Mouse (Mus musculus) heart, postnatal 0 days (tissue): Measurements from ENCODE around the gene Zc3hav1. TPM values are rescaled to one million over a fixed set of nuclear protein-coding genes. Genes with fewer than 3 reads are reported as not detected.

Source experiments
- ATAC-seq: fragments of 200-750 bp; cut with Nextera tagmentation; 2 replicates; pipeline ENCODE4 v1.8.0; 2017; ENCODE audit warnings: low read depth, moderate number of reproducible peaks, moderate library complexity; ENCODE audit not compliant: insufficient read depth
- DNase-seq: peaks from one replicate; pipeline ENCODE4 v3.0.0-alpha.2; 2016; ENCODE audit warnings: low spot score
- H3K27ac ChIP-seq: fragments of 300-500 bp; sonication (generic); 2 replicates; pipeline ENCODE4 v1.5.1; 2014; ENCODE audit warnings: low read depth, mild to moderate bottlenecking
- H3K27me3 ChIP-seq: fragments of 300-500 bp; sonication (generic); 2 replicates; pipeline ENCODE4 v1.6.1; 2014; ENCODE audit warnings: low read length, mixed read lengths; ENCODE audit not compliant: control insufficient read depth, insufficient read depth
- H3K36me3 ChIP-seq: fragments of 300-500 bp; sonication (generic); replicated peaks from 2 replicates; pipeline ENCODE4 v1.6.1; 2014; ENCODE audit warnings: low read length, mixed read lengths; ENCODE audit not compliant: control insufficient read depth, insufficient read depth
- H3K4me1 ChIP-seq: fragments of 300-500 bp; sonication (generic); 2 replicates; pipeline ENCODE4 v1.6.1; 2014; ENCODE audit warnings: antibody characterized with exemption; ENCODE audit not compliant: control insufficient read depth, insufficient read depth
- H3K4me2 ChIP-seq: fragments of 300-500 bp; sonication (generic); 2 replicates; pipeline ENCODE4 v1.6.1; 2014; ENCODE audit warnings: low read depth, mild to moderate bottlenecking, low read length, moderate library complexity
- H3K4me3 ChIP-seq: fragments of 300-500 bp; sonication (generic); 2 replicates; pipeline ENCODE4 v1.5.1; 2014; ENCODE audit warnings: low read depth, low read length
- H3K9ac ChIP-seq: fragments of 300-500 bp; sonication (generic); replicated peaks from 2 replicates; pipeline ENCODE4 v1.6.1; 2014; ENCODE audit warnings: low read depth, low read length, mixed read lengths
- H3K9me3 ChIP-seq: fragments of 300-500 bp; sonication (generic); replicated peaks from 2 replicates; pipeline ENCODE4 v1.6.1; 2016; ENCODE audit warnings: low read length; ENCODE audit not compliant: control insufficient read depth
- CTCF ChIP-seq: IDR thresholded peaks from 2 replicates; pipeline ENCODE4 v1.5.1; 2016; ENCODE audit warnings: antibody characterized with exemption, control low read depth, low read depth
- EP300 ChIP-seq: IDR thresholded peaks from 2 replicates; pipeline ENCODE4 v1.6.1; 2016; ENCODE audit warnings: antibody characterized with exemption, low read depth
- whole genome bisulfite sequencing: fragments of 180-500 bp; shearing (Covaris S2); extraction: QIAGEN DNeasy Blood & Tissue Kit; methylation state at CpG from one replicate; pipeline ENCODE4 v1.1.7; 2014; 5-methylcytosine and 5-hydroxymethylcytosine counted together
- polyA plus RNA-seq: library from polyadenylated mRNA; unstranded; fragments of >200 nt; fragmentation: Nextera tagmentation; extraction: Ambion mirVana; gene quantifications from 2 replicates; pipeline ENCODE4 v1.2.1, GENCODE M21; 2015
- total RNA-seq: library from RNA; depleted of rRNA; stranded (reverse); fragments of >200 nt; gene quantifications from 2 replicates; pipeline ENCODE4 v1.2.3, GENCODE M21; 2014; ENCODE audit warnings: low replicate concordance; rRNA removed

Gene Zc3hav1
- total RNA-seq, result 19.2 and 28.9 TPM in 2 replicates
- 8.2 and 9.1 TPM in 2 replicates for polyA plus RNA-seq

DNA sequence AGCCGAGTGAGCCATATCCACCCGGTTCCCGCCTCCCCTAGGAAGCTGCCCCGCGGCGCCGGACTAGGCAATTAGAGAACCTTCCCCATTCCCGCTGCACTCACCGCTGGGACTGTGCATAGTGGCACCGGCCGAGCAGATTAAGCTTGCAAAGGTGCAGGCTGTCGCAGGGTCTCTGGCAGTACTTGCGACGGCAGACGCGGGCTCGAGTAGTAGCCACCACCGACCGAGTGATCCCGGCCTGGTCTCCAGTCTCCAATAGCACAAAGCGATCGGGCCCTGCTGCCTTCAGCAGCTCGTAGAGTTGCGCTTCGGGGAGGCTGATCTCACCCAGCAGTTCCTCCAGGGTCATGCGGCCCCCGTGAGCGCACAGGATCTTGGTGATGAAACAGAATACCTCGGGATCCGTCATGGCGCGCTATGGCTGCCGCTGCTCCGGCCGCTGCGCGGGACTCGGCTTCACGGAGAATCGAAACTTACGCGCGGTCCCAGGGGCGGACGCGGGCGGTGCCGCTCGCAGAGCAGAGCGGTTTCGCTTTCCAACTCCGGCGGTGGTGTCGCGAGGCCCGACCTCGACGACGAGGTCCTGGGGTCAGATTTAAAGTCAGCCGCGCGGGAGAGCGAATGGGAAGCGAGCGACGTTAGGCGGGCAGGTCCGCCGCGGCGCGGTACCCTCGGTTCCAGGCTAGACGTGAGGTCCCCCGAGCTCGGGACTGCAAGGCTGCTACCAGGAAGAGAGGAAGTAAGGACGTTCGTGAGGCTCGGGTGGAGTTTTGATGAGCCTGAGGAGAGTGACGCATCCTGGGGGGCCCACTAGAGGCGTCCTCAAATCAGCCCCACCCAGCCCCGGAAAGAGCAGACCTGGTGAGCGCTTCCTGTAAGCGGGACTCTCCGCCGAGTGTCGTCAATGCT, at the start of gene Zc3hav1:
Gene Zc3hav1, minus strand, starts transcription at position 793 of the 912 bp plus-strand sequence.
- H3K4me1 ChIP-seq, result peaks cover 20% of the 10 kb centered on the region
- peak within 1 kb of the TSS; percentile 77 for H3K27ac ChIP-seq
- TF ChIP-seq EP300 (no peak), CTCF (no peak)
- H3K4me3 ChIP-seq, result peak within 1 kb of the TSS; percentile 69
- WGBS, result under 1% methylated on average over 87 of the region's 87 CpGs
- peak within 1 kb of the TSS; percentile 78 for H3K4me2 ChIP-seq
- ATAC-seq (peak; percentile 89), DNase-seq (peak; percentile 80)
- no peaks in the 10 kb centered on the region for H3K36me3 ChIP-seq
- peaks cover 15% of the 10 kb centered on the region; the same call in 1 of the 2 replicates for H3K27me3 ChIP-seq
- H3K9me3 ChIP-seq, result no peaks in the 10 kb centered on the region
- peak within 1 kb of the TSS; percentile 84 for H3K9ac ChIP-seq

DNA sequence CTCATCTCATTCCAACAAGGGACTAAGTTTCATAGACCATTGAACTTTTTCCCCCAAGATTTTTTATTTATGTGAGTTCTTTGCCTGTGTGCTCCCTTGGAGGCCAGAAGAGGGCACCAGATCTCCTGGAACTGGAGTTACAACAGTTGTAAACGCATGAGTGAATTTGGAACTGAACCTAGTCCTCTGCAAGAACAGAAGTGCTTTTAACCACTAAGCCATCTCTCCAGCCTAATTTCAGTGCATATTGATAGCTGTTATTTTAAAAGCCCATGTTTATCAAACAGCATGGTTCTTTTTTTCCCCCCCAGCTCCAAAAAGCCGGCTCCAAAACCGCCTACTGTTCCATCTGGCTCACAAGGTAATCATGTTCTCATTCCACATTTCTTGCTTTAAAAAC, 35.3 kb upstream of the Zc3hav1 start:
- no peaks in the 10 kb centered on the region for H3K27me3 ChIP-seq

DNA sequence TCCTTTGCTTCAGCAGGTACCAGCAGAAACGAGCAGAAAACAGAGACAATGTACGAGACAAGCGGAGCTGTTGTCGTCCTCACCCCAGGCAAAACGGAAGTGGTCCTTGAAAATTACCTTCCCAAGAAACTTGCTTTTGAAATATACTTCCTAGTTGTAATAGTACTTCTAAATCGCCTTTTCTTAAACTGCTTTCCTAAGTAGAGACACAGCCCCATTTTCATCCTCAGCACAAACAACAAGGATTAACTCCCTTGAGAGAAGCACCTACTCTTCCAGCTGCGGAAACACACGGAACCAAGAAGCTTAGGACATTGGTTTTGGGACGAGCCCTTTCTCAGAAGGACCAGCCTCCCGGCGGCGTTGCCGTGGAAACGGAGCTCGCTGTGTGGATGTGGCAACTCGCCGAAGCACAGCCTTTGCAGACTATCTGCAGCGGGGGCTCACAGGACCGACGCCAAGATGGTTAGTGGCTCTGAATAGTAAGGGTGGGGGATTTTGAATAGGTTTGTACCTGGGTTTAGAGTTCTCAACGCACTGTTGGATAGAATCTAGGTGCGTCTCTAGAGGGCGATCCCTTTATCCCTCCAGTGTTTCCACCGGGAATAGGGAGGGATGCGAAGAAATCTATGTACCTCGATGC, 26.8 kb upstream of the Zc3hav1 start, which contains the start of gene Ttc26:
Gene Ttc26, plus strand, starts transcription at position 341 of the 643 bp plus-strand sequence.
- H3K27ac ChIP-seq, result peak within 1 kb of the TSS; percentile 58; the same call in 1 of the 2 replicates
- peaks cover 10% of the 10 kb centered on the region; the same call in 1 of the 2 replicates for H3K4me1 ChIP-seq
- peak; percentile 90 for ATAC-seq
- H3K36me3 ChIP-seq, result no peaks in the 10 kb centered on the region; the same call in 1 of the 2 replicates
- DNase-seq, result peak; percentile 78
- peak within 1 kb of the TSS; percentile 64 for H3K9ac ChIP-seq
- no peak for TF ChIP-seq CTCF
- no peak for TF ChIP-seq EP300
- H3K4me3 ChIP-seq, result peak within 1 kb of the TSS; percentile 58
- no peaks in the 10 kb centered on the region for H3K27me3 ChIP-seq
- no peaks in the 10 kb centered on the region for H3K9me3 ChIP-seq
- H3K4me2 ChIP-seq, result peak within 1 kb of the TSS; percentile 70
- under 1% methylated on average over 26 of the region's 26 CpGs for WGBS

More for the DNA sequence above, 35.3 kb upstream of the Zc3hav1 start:
- Histone ChIP-seq H3K27ac (no peak overlapping the region), H3K4me1 (no peaks in the 10 kb centered on the region), H3K4me3 (no peak overlapping the region), H3K9me3 (no peaks in the 10 kb centered on the region), H3K9ac (no peak overlapping the region), H3K36me3 (no peaks in the 10 kb centered on the region; the same call in 1 of the 2 replicates), H3K4me2 (no peak overlapping the region)
- TF ChIP-seq EP300 (no peak), CTCF (peak; percentile 37)
- peak; percentile 13 for DNase-seq
- 83% methylated on average over 3 of the region's 3 CpGs for WGBS
- no peak for ATAC-seq

DNA sequence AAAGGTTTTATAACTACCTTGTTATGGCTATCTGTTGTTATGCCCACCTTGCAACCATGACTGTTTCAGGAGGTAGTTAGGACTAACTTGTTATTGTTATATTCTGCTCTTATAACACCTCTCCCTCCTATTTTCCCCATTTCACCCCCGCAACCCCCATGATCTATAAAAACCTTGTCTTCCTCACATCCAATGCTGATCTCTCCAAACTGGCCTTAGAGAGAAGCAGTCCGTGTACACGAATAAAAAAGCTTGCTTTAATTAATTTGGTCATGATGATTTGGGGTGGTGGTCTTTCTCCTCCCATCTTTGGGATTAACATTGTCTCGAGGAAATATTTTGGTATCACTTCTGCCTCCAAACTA, 26.3 kb upstream of the Zc3hav1 start:
- DNase-seq, result no peak
- H3K4me1 ChIP-seq, result peaks cover 10% of the 10 kb centered on the region; the same call in 1 of the 2 replicates
- WGBS, result 5% methylated on average over 4 of the region's 4 CpGs
- H3K27me3 ChIP-seq, result no peaks in the 10 kb centered on the region
- no peaks in the 10 kb centered on the region; the same call in 1 of the 2 replicates for H3K36me3 ChIP-seq
- no peaks in the 10 kb centered on the region for H3K9me3 ChIP-seq
- peak overlapping the region; percentile 58 for H3K4me3 ChIP-seq
- TF ChIP-seq EP300, result no peak
- no peak for TF ChIP-seq CTCF
- ATAC-seq, result no peak
- peak overlapping the region; percentile 58; the same call in 1 of the 2 replicates for H3K27ac ChIP-seq
- H3K9ac ChIP-seq, result peak overlapping the region; percentile 64
- peak overlapping the region; percentile 70 for H3K4me2 ChIP-seq

DNA sequence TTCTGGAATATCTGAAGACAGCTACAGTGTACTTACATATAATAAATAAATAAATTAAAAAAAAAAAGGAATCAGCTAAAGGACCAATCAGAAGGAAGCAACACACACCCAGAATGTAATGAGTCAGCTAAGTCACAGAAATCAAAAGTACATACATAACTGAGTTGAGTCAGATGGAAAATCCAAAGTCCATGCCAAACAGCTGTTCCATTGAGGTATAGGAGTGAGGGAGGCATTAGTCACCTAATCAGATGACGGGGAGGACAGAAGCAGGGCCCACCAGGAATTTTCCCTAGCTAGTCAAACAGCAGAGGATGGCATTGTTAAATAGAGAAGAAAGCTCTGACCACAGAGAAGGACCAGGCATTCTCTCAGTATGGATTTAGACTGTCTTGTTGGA, 19.9 kb upstream of the Zc3hav1 start:
- peaks cover 6% of the 10 kb centered on the region for H3K9me3 ChIP-seq
- no peak overlapping the region for H3K4me3 ChIP-seq
- H3K27me3 ChIP-seq, result 0 out of 2 replicates have a peak, but pooled peaks cover 3% of the 10 kb centered on the region
- H3K36me3 ChIP-seq, result no peaks in the 10 kb centered on the region
- 64% methylated on average over 1 of the region's 1 CpGs for WGBS
- DNase-seq, result no peak
- no peak overlapping the region for H3K9ac ChIP-seq
- H3K4me2 ChIP-seq, result no peak overlapping the region
- no peak for TF ChIP-seq EP300
- no peak for TF ChIP-seq CTCF
- no peaks in the 10 kb centered on the region for H3K4me1 ChIP-seq
- no peak for ATAC-seq
- no peak overlapping the region for H3K27ac ChIP-seq
